Mouse (Mus musculus): ENCODE data around the gene Dpp9.

The Dpp9 gene

DNA sequence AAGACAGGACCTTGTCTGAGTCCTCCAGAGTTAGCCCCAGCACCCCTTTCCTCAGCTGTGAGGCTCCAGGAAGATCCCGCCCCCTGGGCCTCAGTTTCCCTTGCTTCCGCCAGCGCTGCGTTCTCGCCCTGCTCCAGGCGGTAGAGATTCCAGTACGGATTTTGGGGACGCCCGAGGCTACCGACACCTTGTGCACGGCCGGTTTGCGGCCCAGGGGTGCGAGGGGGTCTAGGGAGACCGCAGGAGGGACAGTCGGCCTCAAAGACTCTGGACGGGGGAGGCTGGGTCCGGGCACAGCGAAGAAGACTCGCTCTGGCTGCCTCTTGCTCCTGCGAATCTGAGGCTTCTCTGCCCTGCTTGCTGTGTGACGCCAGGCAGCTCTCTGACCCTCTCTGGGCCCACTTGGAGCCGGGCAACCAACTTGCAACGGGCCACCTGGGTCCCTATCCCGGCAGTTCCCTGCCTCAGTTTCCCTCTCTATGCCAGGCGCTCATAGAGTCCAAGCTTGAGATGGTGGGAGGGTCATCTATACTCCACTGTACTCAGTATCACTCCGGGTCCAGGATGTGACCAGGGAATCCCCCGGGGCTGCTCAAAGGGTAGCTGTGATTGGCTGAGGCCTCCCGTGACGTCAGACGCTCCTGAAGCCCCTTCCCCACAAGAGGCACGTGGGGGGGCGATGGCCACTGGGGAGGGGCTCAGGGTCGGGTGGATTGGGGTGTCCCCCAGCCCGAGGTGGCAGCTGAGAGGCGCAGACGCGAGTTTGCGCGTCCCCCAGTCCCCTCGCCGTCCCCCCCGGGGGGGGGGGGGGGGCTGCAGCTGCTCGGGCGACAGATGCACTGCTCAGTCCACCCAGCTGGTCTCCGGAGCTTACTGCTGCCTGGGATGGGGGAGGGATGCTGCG, 76.8 kb downstream of the Dpp9 start:
- no peak for TF ChIP-seq GATA4 (IDR thresholded peaks at IDR 0.05; ENCODE audit: insufficient replicate concordance, low read length)

DNA sequence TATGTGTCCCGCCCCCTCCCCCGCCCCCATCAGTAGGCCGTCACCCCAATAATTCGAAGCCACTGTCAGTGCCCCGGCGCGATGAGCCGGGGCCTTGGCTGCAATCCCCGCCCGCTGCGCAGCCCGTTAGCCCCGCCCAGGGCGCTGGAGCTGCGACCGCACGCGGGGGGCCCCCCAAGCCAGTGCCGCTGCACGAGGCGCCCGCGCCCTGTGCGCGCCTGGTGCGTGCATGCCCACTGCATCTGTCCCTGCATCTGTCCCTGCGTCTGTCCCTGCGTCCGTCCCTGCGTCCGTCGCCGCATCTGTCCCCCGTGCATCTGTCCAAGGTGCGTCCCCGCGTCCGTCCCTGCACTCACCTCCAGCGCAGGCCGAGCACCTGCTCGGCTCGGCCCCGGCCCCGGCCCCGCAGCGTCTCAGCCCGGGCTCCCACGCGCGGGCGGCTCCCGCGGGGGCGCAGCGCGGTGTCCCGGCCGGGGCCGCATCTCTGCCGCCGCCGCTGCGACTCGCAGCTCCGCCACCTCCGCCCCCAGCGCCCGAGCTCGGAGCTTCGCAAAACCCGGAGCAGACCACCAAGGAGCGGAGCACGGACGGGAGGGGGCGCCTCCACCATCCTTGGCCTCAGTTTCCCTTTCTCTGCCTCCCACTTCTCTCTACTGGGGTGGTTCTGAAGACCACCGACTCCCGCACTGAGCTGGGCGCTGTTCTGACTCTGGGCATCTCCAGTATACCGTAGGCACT, 78.7 kb downstream of the Dpp9 start, which contains the start of gene Sema6b:
Gene Sema6b, minus strand, starts transcription at position 486 of the 738 bp plus-strand sequence.
- TF ChIP-seq GATA4 (IDR thresholded peaks at IDR 0.05; ENCODE audit: insufficient replicate concordance, low read length) = no peak

DNA sequence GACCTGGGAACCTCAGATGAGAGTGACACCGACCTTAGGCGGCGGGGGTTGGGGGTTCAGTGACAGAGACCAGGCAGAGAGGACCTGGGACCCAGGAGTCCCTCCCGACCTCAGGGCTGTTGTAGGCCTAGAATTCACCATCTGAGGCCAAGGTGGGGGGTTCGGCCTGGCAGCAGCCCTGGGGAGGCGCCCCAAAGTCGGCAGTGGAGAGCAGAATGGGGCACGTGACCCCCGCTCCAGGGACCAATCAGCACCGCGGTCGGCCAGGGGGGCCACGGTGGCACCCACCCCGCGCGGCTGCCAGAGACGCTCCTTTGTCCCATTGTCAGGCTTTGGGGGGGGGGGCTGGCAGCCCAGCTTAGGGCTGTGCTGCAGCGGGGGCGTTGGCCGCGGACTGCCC, 79.3 kb downstream of the Dpp9 start:
- no peak for TF ChIP-seq GATA4 (IDR thresholded peaks at IDR 0.05; ENCODE audit: insufficient replicate concordance, low read length)

DNA sequence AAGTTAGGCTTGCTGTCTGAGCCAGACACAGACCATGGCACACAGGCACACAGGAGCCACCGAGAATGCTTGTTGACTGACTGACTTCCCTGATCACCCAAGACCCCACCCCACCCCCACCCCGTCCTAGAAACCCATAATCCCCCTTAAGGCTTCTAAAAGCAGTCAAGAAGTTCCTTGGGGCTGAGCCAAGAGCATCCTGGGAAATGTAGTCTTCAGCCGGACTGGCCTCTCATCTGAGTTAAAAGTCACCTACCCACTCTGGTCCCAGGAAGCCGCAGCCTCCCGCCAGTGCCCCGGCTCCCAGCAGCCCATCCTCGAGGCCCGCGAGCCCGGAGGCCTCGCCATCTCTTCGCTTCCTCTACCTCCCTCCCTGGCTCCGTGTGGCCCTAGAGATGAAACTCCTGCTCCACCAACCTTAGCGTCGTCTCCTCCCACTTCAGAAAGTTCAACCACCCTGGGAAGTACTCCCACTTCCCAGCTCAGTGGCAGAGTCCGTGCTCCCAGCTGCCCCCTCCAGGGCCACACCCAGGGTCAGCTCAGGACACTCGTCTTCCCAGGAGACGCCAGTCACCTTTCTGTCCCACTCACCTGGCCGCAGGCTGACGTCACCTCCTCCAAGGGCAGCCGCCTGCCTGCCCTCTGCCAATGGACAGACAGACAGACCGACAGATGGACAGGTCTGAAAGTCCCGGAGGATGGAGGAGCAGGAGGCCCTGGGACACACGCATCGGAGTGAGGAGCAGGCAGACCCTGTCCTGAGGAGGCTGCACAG, 80.7 kb downstream of the Dpp9 start:
- TF ChIP-seq GATA4 (IDR thresholded peaks at IDR 0.05; ENCODE audit: insufficient replicate concordance, low read length) = no peak
